Mouse (Mus musculus) CD4-positive, CD25-positive, alpha-beta regulatory T cell, adult 4 months (primary cell): ENCODE results near the gene Ncf2. TPM values are rescaled to one million over a fixed set of nuclear protein-coding genes. Genes with fewer than 3 reads are reported as not detected.

Source experiments
- ATAC-seq: one replicate; pipeline ENCODE4 v1.8.0; 2017
- polyA plus RNA-seq, 2 experiments: library from polyadenylated mRNA; unstranded; fragments of 100-300 nt; shearing (Covaris generic); gene quantifications; one replicate each; pipeline ENCODE4 v1.2.1; 2017

Ncf2 gene
- polyA plus RNA-seq, 2 experiments from 2014 or later, result 2.9 to 6.9 TPM

DNA sequence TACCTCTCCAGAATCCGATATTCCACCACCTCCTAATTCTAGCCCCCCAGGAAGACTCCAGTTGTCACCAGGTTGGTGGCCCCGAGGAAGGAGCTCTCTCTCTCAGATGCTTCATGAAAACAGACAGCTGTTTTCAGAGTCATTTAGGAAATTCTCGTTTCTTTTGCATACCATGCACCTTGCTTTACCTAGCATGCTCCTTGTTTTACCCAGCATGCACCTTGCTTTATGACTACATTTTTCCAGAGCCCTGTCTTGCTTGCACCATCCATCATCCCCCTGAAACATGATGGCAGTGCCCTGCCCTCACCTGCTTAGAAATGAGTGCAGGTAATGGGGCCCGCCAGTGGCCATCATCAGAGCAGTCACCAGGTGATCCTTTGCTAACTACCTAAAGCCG is 31.6 kb downstream of the Ncf2 start:
- ATAC-seq, result no peak

DNA sequence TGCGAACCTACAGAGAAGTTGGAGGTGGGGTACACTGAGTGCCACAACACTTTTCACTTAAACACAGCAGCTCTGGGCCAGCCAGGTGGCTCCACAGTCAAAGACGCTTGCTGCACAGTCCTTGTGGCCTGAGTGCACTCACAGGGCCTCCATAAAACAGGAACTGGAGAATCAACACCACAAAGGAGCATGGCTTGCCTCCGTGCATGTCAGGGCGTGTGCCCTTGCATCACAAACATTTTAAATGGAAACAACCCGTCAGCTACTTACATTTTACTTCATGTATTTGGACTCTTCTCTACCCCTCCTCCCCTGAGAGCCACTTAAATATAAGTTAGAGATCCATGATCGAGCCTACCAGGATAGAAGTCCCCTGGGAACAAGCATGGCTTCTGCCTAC is 32.3 kb downstream of the Ncf2 start:
- no peak for ATAC-seq

DNA sequence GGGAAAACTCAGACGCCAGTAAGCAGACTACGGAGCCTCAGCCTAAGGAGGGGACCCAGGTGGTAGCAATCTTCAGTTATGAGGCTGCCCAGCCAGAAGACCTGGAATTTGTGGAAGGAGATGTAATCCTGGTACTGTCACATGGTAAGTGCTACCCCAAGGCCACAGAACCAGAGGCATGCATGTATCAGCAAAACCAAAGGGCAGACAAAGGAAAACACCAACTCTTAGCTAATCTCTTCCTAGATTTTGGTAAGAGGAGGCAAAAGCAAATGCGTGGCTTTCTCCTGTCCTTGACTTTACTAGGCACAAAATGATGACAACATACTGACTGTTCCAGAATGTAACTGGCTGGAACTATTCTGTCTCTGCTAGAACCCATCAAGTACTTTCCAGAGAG is 35.1 kb downstream of the Ncf2 start:
- no peak for ATAC-seq

DNA sequence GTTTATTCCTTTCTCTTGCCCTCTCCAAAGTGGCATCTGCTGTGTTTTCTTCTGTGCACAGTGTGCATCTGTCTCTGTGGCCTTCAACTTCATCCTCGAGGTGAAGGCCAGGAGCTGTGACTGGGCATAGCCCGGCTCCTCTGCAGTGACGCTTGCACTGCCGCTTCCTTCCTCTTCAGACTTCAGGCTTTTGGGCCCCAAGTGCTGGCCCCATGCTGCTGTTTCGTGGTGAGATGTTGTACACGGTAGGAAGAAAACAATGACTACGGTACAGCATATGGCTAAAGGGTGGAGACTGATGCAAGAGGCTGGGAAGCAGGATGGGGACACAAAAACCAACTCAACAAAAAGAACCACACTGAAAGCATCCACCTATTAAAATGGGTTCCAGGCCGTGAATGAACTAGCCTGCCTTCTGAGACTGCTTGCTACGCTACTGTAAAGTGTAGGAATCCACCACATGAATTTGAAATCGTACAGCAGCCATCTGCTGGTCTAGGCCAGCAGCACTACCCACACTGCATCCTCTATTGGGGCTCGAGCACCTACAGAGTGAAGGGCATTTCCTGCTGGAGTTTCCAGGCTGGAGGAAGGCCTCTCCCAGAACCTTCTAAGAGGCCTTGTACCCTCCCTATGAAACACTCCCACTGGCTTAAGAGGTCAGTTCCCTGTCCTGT is 38.2 kb downstream of the Ncf2 start:
- ATAC-seq, result no peak

DNA sequence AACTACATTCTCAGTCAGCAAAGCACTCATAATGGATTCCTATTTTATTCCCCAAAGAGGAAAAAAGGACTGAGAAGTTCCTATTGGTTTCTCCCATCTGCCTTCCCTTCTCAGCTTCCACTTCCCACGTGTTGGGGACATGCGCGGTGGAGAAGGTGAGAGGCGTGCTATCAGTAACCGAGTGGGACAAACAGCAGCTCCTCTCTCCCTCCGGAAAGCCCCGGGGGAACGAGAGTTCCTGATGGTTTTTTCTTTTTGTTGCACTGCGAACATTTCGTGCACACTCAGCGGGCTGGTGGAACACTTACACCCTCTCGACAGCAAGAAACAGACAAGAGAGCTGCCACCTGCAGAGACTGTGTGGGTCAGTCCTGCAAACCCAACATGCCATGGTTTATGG is 38.8 kb downstream of the Ncf2 start:
- no peak for ATAC-seq

DNA sequence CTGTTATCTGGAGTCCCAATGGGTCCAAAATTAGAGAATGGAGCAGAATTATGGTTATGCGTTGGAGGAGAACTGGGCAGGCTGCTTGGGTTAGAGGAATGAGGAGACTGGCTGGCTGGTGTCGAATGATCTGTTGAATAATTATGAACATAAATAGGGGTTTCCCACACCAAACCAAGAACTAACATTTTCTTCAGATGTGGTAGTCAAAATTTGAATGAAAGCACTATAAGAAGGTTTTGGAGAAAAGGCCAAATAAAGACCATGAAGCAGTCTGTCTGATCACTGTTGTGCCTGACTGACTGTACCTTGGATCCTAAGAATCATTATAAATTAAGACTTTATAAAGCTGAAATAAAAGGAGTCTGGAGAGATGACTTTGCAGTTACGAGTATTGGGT is 40.3 kb downstream of the Ncf2 start:
- ATAC-seq, result no peak

DNA sequence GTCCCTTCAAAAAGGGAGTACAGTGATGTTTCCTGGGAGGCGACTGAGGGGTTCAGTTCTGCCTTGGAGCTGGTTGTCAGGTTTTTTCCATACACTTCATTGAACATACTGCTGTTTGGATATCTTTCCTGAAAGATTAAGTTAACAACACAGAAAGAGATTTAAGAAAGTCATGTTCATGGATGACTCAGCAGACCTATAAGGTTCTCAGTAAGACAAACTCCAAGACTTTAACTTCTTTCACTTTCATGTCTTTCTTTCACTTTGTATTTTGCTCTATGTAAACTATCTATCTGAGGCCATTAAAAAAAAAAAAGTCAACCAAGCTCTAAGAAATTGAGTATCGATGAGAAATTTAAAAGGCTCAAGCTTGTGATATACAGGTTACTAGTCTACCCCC is 41.1 kb downstream of the Ncf2 start:
- peak; percentile 53 for ATAC-seq

DNA sequence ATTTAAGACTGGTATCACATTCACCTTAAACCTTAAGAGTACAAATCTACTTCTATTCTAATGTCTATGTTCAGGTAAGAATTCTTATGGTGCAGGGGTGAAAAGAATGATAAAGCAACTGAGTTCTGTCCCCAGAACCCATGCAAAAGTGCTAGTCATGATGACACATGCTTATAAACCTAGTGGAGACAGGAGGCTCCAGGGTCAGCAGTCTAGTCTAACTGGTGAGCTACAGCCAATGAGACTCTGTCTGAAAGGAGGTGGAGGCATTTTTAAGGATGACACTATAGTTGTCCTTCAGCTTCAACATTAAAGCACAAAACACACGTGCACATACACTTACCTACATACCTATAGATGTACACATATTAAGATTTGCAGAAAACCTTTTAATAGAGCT is 44.6 kb downstream of the Ncf2 start:
- ATAC-seq, result no peak

DNA sequence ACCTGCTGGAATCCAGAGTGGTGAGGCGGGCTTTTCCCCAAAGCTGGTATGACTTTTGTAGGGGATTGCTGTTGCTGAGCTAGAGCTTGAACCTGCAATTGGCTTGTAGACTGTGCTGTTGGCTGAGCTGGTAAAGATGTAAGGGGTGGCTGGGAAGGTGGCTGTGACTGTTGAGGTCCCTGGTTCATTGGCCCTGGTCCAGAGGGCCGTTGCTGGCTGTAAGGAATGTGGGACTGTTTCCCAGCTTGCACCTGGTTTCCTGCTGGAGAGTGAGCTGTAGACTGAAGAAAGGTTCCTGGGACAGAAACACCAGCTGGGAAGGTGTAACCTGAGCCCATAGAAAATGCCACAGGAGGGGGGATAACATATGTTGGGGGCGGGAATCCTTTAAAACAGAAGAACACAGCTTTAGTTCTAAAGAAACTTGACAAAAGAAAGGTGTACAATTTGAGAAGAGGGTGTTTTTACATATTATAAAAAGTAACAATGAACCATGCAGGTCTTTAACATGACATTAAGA is 45.3 kb downstream of the Ncf2 start:
- no peak for ATAC-seq

DNA sequence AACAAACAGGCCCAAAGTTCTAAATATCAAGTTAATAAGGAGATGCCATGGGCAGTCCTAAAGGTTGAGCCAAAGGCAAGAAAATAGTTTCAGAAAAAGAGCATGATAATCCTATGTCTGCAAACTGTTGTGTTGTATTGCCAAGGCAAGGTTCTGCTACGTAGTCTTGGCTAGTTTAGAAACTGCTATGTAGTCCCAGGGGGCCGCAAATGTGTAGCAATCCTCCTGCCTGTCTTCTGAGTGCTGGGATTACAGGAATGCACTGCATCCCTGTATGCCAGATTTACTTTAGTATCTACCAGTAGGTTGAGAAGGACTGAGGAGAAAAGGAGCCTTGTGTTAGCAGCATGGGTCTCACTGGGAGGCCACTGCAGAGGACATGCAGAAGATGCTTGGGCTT is 46.9 kb downstream of the Ncf2 start:
- ATAC-seq, result no peak

DNA sequence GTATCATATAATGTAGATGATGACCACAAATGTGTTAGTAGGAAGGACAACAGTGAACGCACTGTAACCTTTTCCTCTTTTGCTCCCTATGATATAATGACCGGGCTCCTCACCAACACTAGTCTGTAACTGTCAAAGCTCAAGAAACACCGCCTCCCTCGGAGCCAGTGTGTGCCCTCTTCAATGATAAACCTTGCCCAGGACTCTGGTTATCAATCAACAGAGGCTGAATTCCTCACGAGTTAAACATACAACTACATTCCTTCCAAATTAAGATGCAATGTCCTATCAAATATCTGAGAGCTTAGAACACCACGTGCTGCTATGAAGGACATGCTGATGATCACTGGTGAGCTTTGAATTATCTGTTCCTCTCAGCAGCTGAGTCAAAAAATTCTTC is 69.9 kb downstream of the Ncf2 start:
- no peak for ATAC-seq

DNA sequence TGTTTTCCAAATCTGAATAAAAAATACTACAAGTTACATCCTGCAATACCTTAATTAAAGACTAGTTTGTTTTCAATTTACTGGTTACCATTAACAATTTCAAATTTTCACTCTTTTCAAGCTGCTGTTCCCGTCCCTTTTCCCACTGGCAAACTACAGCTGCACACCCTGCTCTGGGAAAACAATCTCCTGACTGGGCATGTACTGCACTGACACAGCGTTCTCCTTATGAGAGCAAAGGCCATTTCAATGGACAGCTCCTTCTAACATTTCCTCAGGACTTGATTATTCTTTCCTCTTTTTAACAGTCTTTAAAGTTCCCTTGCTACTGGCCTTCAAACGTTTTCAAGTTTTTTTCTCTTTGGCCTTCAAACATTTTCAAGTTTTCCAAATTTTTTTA is 71.0 kb downstream of the Ncf2 start:
- ATAC-seq, result no peak

Other genes starting within 250 kb of the Ncf2 start
- not detected for gene Apobec4, start 49.6 kb upstream of the Ncf2 start, polyA plus RNA-seq
- under 1 TPM; 0.09 to 0.19 TPM for gene Rgl1, start 33.8 kb upstream of the Ncf2 start, polyA plus RNA-seq
- gene Arpc5, start 33.7 kb upstream of the Ncf2 start, polyA plus RNA-seq, result 100 to 1,000 TPM; 479 to 556 TPM
- 10 to 100 TPM; 36.1 to 43.5 TPM for gene Smg7, start 102.5 kb downstream of the Ncf2 start, polyA plus RNA-seq
- gene Nmnat2, start 154.8 kb downstream of the Ncf2 start, polyA plus RNA-seq, result under 1 TPM; 0.78 to 0.80 TPM